Mouse (Mus musculus): Measurements from ENCODE around the gene Madd.

DNA sequence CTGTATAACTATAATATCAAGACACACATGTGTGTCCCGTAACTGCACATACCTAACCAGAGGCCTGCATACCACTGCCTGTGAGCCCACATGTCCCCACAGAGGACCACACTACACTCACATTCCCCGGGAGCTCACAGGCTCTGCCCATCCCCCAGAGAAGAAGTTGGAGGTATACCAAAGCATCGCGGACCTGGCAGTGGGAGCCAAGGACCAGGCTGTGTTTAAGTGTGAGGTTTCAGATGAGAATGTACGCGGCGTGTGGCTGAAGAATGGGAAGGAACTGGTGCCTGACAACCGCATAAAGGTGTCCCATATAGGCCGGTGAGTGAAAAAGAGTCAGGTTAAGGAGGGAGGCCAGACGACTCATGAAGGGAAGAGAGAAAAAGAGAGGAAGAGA lies 58.5 kb downstream of the Madd start:
- no peak for TF ChIP-seq POLR2A (IDR thresholded peaks at IDR 0.05; ENCODE audit: extremely low read depth, insufficient read depth, low read length)
- TF ChIP-seq CTCF (IDR thresholded peaks at IDR 0.05; ENCODE audit: extremely low read depth, insufficient read depth, low read length) = no peak

All from cortical plate, adult 2 months (tissue).